Mouse (Mus musculus) spleen, postnatal 10 days (tissue): ENCODE data around the gene Gm11037.
A peak's percentile ranks its signal among the peaks of the same experiment; 100 is the strongest.

ENCODE experiments used
- DNase-seq, 2 experiments: peaks; one replicate each; pipeline ENCODE4 v3.0.0; 2021 to 2022; ENCODE audit warnings: low spot score in 2 of 2

Gene Gm11037

GRCm38 (mm10) chr2:131148353-131149253, 15.3 kb downstream of the Gm11037 start:
- DNase-seq: no peak

- DNase-seq: no peak
Observed at GRCm38 (mm10) chr2:131149254-131149578, 15.9 kb downstream of the Gm11037 start.

DNA sequence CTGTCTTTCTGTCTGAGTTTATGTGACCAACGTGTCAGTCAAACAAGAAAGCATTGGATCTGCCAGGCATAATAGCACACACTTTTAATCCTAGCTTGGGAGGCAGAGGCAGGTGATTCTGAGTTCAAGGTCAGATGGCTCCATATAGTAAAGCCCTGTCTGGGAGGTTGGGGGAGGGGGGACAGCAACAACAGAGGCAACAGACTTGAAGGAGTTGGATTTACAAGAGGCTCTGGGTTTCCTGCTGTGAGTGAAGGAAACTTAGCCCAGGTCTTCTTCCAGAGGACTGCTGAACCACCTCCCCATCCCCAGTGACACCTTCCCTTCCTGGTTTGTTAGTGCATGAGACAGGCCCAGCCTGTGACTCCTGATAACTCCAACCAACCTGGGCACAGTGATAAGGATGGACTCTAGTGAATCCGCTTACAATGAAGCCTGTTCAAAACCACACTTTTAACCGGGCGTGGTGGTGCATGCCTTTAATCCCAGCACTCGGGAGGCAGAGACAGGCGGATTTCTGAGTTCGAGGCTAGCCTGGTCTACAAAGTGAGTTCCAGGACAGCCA, 19.0 kb downstream of the Gm11037 start:
- peak in 1 of 2 experiments; percentile 53 for DNase-seq

DNA sequence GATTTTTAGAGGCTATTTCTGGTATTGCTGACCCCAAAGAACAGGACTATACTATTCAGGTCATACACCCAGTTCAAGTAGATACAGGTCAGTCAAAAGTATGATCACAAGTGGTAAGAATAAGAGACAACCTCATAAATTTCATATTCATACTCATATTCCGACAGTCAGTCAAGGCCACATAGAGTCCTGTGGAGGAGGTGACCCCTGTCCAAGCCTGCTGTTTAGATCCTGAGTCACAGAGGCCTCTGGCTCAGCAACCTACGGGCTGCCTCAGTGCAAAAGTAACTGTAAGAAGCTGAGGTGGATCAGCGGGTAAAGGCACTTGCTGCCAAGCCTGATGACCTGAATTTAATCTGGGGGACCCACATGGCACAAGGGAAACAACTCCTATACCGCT, 20.7 kb downstream of the Gm11037 start:
- no peak for DNase-seq

- DNase-seq: no peak
Observed at GRCm38 (mm10) chr2:131156987-131157386, 23.7 kb downstream of the Gm11037 start.

- DNase-seq: peak in 1 of 2 experiments; percentile 77
Observed at GRCm38 (mm10) chr2:131159491-131159910, 26.2 kb downstream of the Gm11037 start.

- DNase-seq: peak; percentile 91 to 99
Observed at GRCm38 (mm10) chr2:131159938-131160581, 26.8 kb downstream of the Gm11037 start, which contains the start of gene 1700037H04Rik. Gene 1700037H04Rik (minus strand): TSS chr2:131160081.

DNA sequence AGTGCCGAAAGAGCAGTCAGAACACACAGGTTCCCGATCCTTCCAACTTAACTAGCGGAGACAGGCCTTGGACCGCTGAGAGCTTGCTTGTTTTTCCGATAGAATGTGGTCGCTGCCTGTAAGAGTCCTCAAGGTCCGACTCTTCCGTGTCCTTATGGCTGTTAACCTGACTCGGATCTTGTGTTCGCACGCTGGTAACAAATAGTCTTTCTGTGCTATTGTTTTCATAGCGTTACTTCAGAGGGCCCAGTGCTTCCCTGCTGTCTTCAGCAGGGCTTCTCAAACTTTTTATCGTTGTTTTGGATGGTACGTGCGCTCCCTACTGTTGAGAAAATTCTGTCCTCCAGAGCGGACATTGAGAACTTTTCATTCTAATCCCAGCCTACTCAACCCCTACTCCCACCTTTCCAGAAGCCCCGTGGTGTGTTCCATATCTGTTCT, 27.4 kb downstream of the Gm11037 start:
- DNase-seq: peak in 1 of 2 experiments; percentile 52

- DNase-seq: no peak
Observed at GRCm38 (mm10) chr2:131163924-131164323, 30.6 kb downstream of the Gm11037 start.

- no peak for DNase-seq
Observed at GRCm38 (mm10) chr2:131166172-131166571, 32.9 kb downstream of the Gm11037 start.

DNA sequence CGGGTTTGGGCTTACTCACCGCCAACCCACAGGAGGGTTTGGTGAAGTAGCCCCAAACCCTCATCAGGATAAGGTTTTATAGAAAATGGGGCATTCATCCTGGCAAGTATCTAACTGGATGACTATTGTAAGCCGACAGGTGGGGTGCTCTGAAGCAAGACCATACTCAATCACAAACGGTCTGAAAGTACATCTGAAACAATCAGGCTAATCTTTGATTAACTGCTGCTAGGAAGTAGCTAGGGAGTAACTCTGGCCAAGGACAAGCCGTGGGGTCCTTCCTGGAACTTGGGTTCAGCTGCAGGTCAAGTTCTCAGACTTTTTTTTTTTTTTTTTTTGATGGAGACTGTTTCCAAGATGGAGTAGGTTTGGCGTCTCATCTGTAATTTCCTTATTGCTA, 34.7 kb downstream of the Gm11037 start:
- DNase-seq: no peak

DNA sequence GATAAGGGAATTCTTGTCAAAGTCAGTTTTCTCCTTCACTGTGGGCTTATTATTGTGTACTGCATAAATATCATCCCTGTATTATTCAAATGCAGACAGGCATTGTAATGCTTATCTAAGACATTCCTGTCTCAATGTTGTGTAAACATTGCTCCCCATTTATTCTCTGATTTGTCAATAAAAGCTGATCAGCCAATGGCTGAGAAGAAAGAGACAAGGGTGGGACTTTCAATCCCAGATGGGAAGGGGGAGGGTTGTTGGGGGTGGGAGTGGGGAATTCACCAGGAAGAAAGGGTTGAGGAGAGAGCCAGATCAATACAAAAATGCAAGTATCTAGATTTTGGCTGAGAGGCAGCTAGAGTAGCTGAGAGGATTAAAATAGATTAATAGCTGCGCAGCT, 35.6 kb downstream of the Gm11037 start:
- DNase-seq: no peak

DNA sequence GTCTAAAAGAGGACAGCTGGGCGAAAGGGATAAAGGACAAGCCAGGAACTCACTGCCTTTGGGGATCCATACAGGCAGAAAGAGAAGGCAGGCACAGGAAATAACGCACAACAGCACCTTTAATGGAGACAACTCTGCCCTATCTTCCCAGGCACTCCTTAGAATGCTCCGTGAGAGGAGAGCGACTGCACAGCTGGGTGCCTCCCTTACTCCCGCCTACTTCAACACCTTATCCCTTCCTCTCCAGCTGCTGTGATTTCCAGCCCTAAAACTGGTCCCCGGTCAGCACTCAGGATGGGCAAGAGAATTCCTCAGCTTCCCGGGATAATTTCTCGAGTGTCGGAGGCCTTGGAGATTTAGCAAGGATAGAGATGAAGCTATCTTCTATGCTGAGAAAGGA, 37.6 kb downstream of the Gm11037 start:
- DNase-seq: no peak

DNA sequence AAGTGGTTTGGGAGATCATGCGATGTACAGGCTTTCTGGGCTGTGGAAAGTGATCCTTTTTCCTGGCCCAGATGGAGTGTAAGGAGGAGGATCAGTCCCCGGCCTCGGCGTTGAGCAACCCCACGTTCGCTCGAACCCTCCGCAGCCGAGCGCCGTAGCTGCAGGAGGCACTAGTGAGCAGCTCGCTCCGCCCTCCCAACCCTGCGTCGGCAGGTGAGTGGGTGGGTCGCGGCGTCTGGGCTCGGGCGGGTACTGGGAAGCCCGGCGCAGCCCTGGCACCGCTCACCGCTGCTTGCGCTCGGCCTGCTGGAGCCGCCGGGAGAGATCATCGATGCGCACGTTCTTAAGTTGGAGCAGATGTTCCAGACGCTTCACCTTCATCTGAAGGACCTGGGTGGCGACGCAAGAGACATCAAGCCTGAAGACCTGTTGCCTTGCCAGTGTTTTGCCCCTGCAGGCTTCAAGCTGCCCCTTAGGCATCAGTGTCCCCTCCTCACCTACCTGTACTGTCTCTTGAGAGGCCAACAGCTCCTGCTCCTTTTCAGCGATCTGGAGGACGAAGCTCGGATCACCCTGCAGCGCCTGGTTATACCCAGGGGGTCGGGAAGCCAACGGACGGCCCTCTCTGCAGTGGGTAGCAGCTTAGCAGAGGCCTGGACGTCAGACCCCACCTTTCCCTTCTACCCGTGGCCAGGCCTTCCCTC, 38.3 kb downstream of the Gm11037 start:
- DNase-seq: peak in 1 of 2 experiments; percentile 76

GRCm38 (mm10) chr2:131172322-131172721, 39.0 kb downstream of the Gm11037 start:
- peak in 1 of 2 experiments; percentile 45 for DNase-seq

- DNase-seq: peak in 1 of 2 experiments; percentile 65
Observed at GRCm38 (mm10) chr2:131174700-131175099, 41.4 kb downstream of the Gm11037 start.

GRCm38 (mm10) chr2:131175286-131175944, 42.1 kb downstream of the Gm11037 start:
- DNase-seq: no peak

GRCm38 (mm10) chr2:131175945-131176309, 42.6 kb downstream of the Gm11037 start:
- no peak for DNase-seq

DNA sequence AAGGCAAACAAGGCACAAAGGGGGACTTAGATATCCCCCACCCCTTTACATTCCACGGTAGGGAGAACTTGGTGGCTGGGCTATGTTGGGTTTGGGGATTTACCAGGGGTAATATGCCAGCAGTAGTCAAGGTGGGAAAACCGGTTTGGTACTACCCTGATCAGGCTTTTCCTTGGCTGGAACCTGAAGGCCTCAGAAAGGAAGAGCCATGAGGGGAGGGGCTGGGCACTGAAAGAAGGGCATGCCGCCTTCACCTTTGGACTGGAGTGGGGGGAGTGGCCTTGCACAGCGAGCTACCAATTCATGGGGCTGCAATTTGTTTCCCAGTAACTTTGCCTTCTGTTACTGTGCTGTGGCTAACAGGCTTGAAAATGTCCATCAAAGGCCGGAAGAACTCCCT, 43.2 kb downstream of the Gm11037 start:
- DNase-seq: no peak

DNA sequence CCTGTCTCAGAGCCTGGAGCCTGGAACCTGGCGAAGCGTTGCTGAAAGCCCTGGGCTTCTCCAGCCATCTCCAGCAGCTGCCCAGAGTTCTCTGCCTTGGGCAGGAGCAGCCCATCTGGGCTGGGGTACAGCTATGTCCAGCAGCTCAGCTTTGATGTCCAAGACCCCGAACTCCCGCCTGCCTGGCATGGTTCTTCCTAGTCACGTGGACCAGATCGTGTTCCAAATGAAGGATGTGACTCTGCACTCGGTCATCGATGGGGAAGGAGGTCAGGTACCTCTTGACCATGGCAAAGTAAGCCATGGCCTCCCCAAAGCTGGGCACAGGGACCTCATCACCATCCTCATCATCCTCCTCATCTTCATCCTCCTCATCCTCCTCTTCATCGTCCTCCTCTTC, 44.6 kb downstream of the Gm11037 start:
- no peak for DNase-seq

DNA sequence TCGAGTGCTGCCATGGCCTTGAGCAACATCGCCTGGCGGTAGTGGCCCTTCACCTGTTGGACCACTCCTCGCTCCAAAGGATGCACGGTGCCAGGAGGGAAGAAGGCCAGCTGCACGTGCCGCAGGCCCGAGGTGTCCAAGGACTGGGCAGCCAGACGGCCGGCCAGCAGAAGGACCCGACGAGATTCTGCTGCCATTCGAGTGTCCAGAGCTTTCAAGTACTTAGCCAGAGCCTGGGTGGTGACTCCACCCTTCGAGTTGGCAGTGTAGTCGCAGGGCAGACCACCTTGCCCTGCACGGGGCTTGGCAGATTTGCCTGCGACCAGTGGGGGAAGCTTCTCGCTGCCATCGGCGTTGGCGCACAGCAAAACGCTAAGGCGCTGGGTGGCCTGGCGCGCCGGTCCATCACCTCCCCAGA, 45.5 kb downstream of the Gm11037 start:
- DNase-seq: no peak
